Mouse (Mus musculus) C2C12 (cell line): ENCODE data around the gene Fkrp.

Experiments used
- CTCF ChIP-seq: IDR thresholded peaks from one replicate; pipeline ENCODE4 v1.5.1; 2011; ENCODE audit not compliant: control insufficient read depth, insufficient read depth, insufficient read length
- MYOG ChIP-seq: IDR thresholded peaks from one replicate; pipeline ENCODE4 v1.6.1; 2011; ENCODE audit not compliant: control insufficient read depth, insufficient read length; ENCODE audit errors: extremely low read depth
- USF1 ChIP-seq: IDR thresholded peaks from one replicate; pipeline ENCODE4 v1.6.1; 2011; ENCODE audit warnings: low read depth, mild to moderate bottlenecking, control low read depth, moderate library complexity

DNA sequence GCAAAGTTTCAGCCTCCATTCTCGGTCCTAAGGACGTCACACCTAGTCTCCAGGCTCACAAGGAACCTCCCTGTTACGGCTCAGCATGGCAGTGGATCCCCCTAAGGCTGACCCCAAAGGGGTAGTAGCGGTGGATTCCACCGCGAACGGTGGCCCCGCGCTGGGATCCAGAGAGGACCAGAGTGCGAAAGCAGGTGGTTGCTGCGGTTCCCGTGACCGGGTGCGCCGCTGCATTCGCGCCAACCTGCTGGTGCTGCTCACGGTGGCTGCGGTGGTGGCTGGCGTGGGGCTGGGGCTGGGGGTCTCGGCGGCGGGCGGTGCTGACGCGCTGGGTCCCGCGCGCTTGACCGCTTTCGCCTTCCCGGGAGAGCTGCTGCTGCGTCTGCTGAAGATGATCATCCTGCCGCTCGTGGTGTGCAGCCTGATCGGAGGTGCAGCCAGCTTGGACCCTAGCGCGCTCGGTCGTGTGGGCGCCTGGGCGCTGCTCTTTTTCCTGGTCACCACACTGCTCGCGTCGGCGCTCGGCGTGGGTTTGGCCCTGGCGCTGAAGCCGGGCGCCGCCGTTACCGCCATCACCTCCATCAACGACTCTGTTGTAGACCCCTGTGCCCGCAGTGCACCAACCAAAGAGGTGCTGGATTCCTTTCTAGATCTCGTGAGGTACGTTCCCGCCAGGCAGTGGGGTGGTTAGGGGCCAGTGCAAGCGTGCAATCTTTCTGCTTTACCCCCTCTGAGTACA, 34.5 kb downstream of the Fkrp start:
- no peak for TF ChIP-seq MYOG
- no peak for TF ChIP-seq CTCF
- TF ChIP-seq USF1: no peak
